Mouse (Mus musculus) cerebellum, adult 9-11 months (tissue): ENCODE data around the gene Vwa5b2.

Source experiments
- DNase-seq: peaks from one replicate; pipeline ENCODE4 v3.0.0; 2022

Gene Vwa5b2

GRCm38 (mm10) chr16:20589366-20589938 lies at the start of gene Vwa5b2:
Gene Vwa5b2 (plus strand): TSS chr16:20589471.
- DNase-seq: no peak

- no peak for DNase-seq
Observed at GRCm38 (mm10) chr16:20539649-20540048, 49.6 kb upstream of the Vwa5b2 start.

- no peak for DNase-seq
Observed at GRCm38 (mm10) chr16:20540438-20540837, 48.8 kb upstream of the Vwa5b2 start.

GRCm38 (mm10) chr16:20545696-20546095 lies 43.6 kb upstream of the Vwa5b2 start:
- no peak for DNase-seq

- DNase-seq: no peak
Observed at GRCm38 (mm10) chr16:20547423-20547822, 41.8 kb upstream of the Vwa5b2 start.

- peak; percentile 100 for DNase-seq
Observed at GRCm38 (mm10) chr16:20548096-20548948, 40.9 kb upstream of the Vwa5b2 start, which contains the start of gene Abcf3. Gene Abcf3 (plus strand): TSS chr16:20548577.

- DNase-seq: no peak
Observed at GRCm38 (mm10) chr16:20549161-20549560, 40.1 kb upstream of the Vwa5b2 start.

- no peak for DNase-seq
Observed at GRCm38 (mm10) chr16:20551691-20552090, 37.6 kb upstream of the Vwa5b2 start.

GRCm38 (mm10) chr16:20552594-20552993 lies 36.7 kb upstream of the Vwa5b2 start:
- no peak for DNase-seq

GRCm38 (mm10) chr16:20555000-20555399 lies 34.3 kb upstream of the Vwa5b2 start:
- DNase-seq: no peak

GRCm38 (mm10) chr16:20557381-20557780 lies 31.9 kb upstream of the Vwa5b2 start:
- DNase-seq: no peak

GRCm38 (mm10) chr16:20565075-20565474 lies 24.2 kb upstream of the Vwa5b2 start:
- DNase-seq: no peak

GRCm38 (mm10) chr16:20589939-20590679 lies 838 bp downstream of the Vwa5b2 start:
- peak; percentile 69 for DNase-seq

- DNase-seq: no peak
Observed at GRCm38 (mm10) chr16:20590680-20591038, 1.4 kb downstream of the Vwa5b2 start.

- no peak for DNase-seq
Observed at GRCm38 (mm10) chr16:20591076-20591705, 1.9 kb downstream of the Vwa5b2 start.

GRCm38 (mm10) chr16:20595060-20595673 lies 5.9 kb downstream of the Vwa5b2 start:
- no peak for DNase-seq

GRCm38 (mm10) chr16:20595737-20596136 lies 6.5 kb downstream of the Vwa5b2 start:
- no peak for DNase-seq

GRCm38 (mm10) chr16:20596687-20597441 lies 7.6 kb downstream of the Vwa5b2 start:
- DNase-seq: no peak

GRCm38 (mm10) chr16:20600511-20600910 lies 11.2 kb downstream of the Vwa5b2 start:
- no peak for DNase-seq

- no peak for DNase-seq
Observed at GRCm38 (mm10) chr16:20604705-20605104, 15.4 kb downstream of the Vwa5b2 start.

GRCm38 (mm10) chr16:20610501-20611356 lies 21.5 kb downstream of the Vwa5b2 start:
- DNase-seq: peak; percentile 74
